Mouse (Mus musculus): ENCODE data around the gene Tmco4.

DNA sequence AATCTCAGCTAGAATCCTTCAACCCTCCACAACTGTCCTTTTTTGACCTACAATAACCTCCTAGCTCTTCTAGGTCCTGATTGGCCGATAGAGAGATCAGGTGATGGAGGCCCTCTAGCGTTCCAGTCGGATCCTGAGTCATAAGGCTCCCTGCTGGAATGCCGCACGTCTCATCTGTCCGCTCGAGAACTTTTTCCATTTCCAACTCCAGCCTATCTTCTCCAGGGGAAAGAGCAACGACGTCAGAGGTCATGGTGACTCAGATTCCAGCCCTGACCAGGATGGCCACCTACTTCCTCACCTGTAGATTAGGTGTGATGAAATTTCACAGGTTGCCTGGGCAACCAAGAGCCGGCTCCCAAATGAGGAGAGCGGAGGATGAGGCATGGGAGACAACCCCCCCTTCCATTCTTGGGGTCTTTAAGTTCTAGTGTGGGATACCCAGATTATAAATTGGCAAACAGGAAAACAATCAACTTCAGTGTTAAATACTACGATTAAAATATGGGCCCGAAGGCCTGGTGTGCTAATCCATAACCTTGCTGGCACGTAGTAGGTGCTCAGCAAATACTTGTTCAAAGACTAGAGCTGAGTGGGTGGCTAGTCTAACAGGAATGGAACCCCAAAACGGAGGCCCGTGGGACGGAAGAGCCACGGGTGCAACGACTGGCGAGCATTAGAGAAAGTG, 405 bp upstream of the Tmco4 start:
- TF ChIP-seq EP300 (IDR thresholded peaks at IDR 0.05; ENCODE audit: low read depth) = no peak
- 0 out of 2 replicates have a peak, but pooled peaks have one; percentile 15 for TF ChIP-seq CTCF (IDR thresholded peaks at IDR 0.05; ENCODE audit: low read depth)
